Mouse (Mus musculus) left cerebral cortex, adult 8-10 months (tissue): ENCODE results near the gene Hoxb9. TPM values are rescaled to one million over a fixed set of nuclear protein-coding genes. Genes with fewer than 3 reads are reported as not detected.

ENCODE experiments used
- DNase-seq, 2 experiments: peaks; one replicate each; pipeline ENCODE4 v3.0.0; 2022; ENCODE audit warnings: low spot score in 2 of 2
- total RNA-seq, 4 experiments: library from RNA; stranded (reverse); gene quantifications; 2 replicates each; pipeline ENCODE4 v1.2.4; 2022

Gene Hoxb9
- total RNA-seq, 4 experiments from 2014 or later: 0.16 TPM; not detected in 3

- no peak for DNase-seq
These were observed 27.8 kb downstream of the Hoxb9 start for GRCm38 (mm10) chr11:96298895-96299667.

GRCm38 (mm10) chr11:96299781-96300180 is 28.5 kb downstream of the Hoxb9 start:
- DNase-seq: no peak

- DNase-seq: no peak
These were observed 29.3 kb downstream of the Hoxb9 start for GRCm38 (mm10) chr11:96300354-96301063.

- DNase-seq: no peak
These were observed 29.8 kb downstream of the Hoxb9 start for GRCm38 (mm10) chr11:96301064-96301431.

GRCm38 (mm10) chr11:96301837-96302236 is 30.6 kb downstream of the Hoxb9 start:
- DNase-seq: peak in 1 of 2 experiments; percentile 51

- DNase-seq: no peak
These were observed 31.3 kb downstream of the Hoxb9 start for GRCm38 (mm10) chr11:96302381-96303150.

GRCm38 (mm10) chr11:96303151-96304099 is 32.2 kb downstream of the Hoxb9 start, which contains the start of gene Hoxb5:
Gene Hoxb5 (plus strand): TSS chr11:96303336.
- no peak for DNase-seq

- DNase-seq: no peak
These were observed 33.3 kb downstream of the Hoxb9 start for GRCm38 (mm10) chr11:96304381-96305195.

- no peak for DNase-seq
These were observed 34.4 kb downstream of the Hoxb9 start for GRCm38 (mm10) chr11:96305505-96306182.

- DNase-seq: no peak
These were observed 35.1 kb downstream of the Hoxb9 start for GRCm38 (mm10) chr11:96306183-96306907.

- DNase-seq: no peak
These were observed 35.6 kb downstream of the Hoxb9 start for GRCm38 (mm10) chr11:96306908-96307269.

- DNase-seq: no peak
These were observed 37.5 kb downstream of the Hoxb9 start for GRCm38 (mm10) chr11:96308763-96309162.

GRCm38 (mm10) chr11:96309288-96309687 is 38.0 kb downstream of the Hoxb9 start:
- no peak for DNase-seq

- no peak for DNase-seq
These were observed 39.1 kb downstream of the Hoxb9 start for GRCm38 (mm10) chr11:96310183-96310938.

GRCm38 (mm10) chr11:96311097-96311496 is 39.8 kb downstream of the Hoxb9 start:
- DNase-seq: no peak

GRCm38 (mm10) chr11:96311520-96312417 is 40.5 kb downstream of the Hoxb9 start:
- no peak for DNase-seq

- no peak for DNase-seq
These were observed 41.9 kb downstream of the Hoxb9 start for GRCm38 (mm10) chr11:96313134-96313533.
